Mouse (Mus musculus): ENCODE results near the gene Tmcc2. TPM values are rescaled to one million over a fixed set of nuclear protein-coding genes. Genes with fewer than 3 reads are reported as not detected.

Gene Tmcc2
- polyA plus RNA-seq, 1 experiment = 30.2 TPM

- no peak for TF ChIP-seq GATA1 (IDR thresholded peaks at IDR 0.05; ENCODE audit: low read length)
Measured at GRCm38 (mm10) chr1:132380550-132381100, 10.5 kb downstream of the Tmcc2 start.

- TF ChIP-seq GATA1 (IDR thresholded peaks at IDR 0.05; ENCODE audit: low read length) = peak; percentile 16
Measured at GRCm38 (mm10) chr1:132377811-132378210, 13.3 kb downstream of the Tmcc2 start.

- no peak for TF ChIP-seq GATA1 (IDR thresholded peaks at IDR 0.05; ENCODE audit: low read length)
Measured at GRCm38 (mm10) chr1:132377055-132377365, 14.1 kb downstream of the Tmcc2 start.

- no peak for TF ChIP-seq GATA1 (IDR thresholded peaks at IDR 0.05; ENCODE audit: low read length)
Measured at GRCm38 (mm10) chr1:132376211-132377054, 14.6 kb downstream of the Tmcc2 start.

- no peak for TF ChIP-seq GATA1 (IDR thresholded peaks at IDR 0.05; ENCODE audit: low read length)
Measured at GRCm38 (mm10) chr1:132375256-132375655, 15.8 kb downstream of the Tmcc2 start.

- no peak for TF ChIP-seq GATA1 (IDR thresholded peaks at IDR 0.05; ENCODE audit: low read length)
Measured at GRCm38 (mm10) chr1:132374873-132375244, 16.2 kb downstream of the Tmcc2 start.

- TF ChIP-seq GATA1 (IDR thresholded peaks at IDR 0.05; ENCODE audit: low read length) = peak; percentile 71
Measured at GRCm38 (mm10) chr1:132374140-132374872, 16.8 kb downstream of the Tmcc2 start.

- TF ChIP-seq GATA1 (IDR thresholded peaks at IDR 0.05; ENCODE audit: low read length) = no peak
Measured at GRCm38 (mm10) chr1:132372896-132373534, 18.1 kb downstream of the Tmcc2 start.

- no peak for TF ChIP-seq GATA1 (IDR thresholded peaks at IDR 0.05; ENCODE audit: low read length)
Measured at GRCm38 (mm10) chr1:132372354-132372753, 18.7 kb downstream of the Tmcc2 start.

- no peak for TF ChIP-seq GATA1 (IDR thresholded peaks at IDR 0.05; ENCODE audit: low read length)
Measured at GRCm38 (mm10) chr1:132371298-132372081, 19.6 kb downstream of the Tmcc2 start.

- no peak for TF ChIP-seq GATA1 (IDR thresholded peaks at IDR 0.05; ENCODE audit: low read length)
Measured at GRCm38 (mm10) chr1:132370681-132371173, 20.4 kb downstream of the Tmcc2 start.

GRCm38 (mm10) chr1:132367692-132368506 lies 23.2 kb downstream of the Tmcc2 start:
- peak; percentile 97 for TF ChIP-seq GATA1 (IDR thresholded peaks at IDR 0.05; ENCODE audit: low read length)

- no peak for TF ChIP-seq GATA1 (IDR thresholded peaks at IDR 0.05; ENCODE audit: low read length)
Measured at GRCm38 (mm10) chr1:132366937-132367336, 24.1 kb downstream of the Tmcc2 start.

GRCm38 (mm10) chr1:132366235-132366634 lies 24.8 kb downstream of the Tmcc2 start:
- no peak for TF ChIP-seq GATA1 (IDR thresholded peaks at IDR 0.05; ENCODE audit: low read length)

All from G1E-ER4 (cell line).